Mouse (Mus musculus): ENCODE measurements around the gene Gm3646. TPM values are rescaled to one million over a fixed set of nuclear protein-coding genes. Genes with fewer than 3 reads are reported as not detected.

Gene Gm3646
- not detected for polyA plus RNA-seq (2017; shearing (Covaris generic))

GRCm38 (mm10) chr1:39805243-39805979, at the start of gene Gm3646:
Gene Gm3646 (minus strand): TSS chr1:39805332.

Other genes with a start within 250 kb of the Gm3646 start
- 19.1 TPM for gene Rnf149, start 227.9 kb downstream of the Gm3646 start, polyA plus RNA-seq (2017; shearing (Covaris generic))
- not detected for gene Creg2, start 153.9 kb downstream of the Gm3646 start, polyA plus RNA-seq (2017; shearing (Covaris generic))
- not detected for gene Rfx8, start 84.3 kb downstream of the Gm3646 start, polyA plus RNA-seq (2017; shearing (Covaris generic))
- 76.7 TPM for gene Map4k4, start 95.6 kb upstream of the Gm3646 start, polyA plus RNA-seq (2017; shearing (Covaris generic))